Mouse (Mus musculus) MEL (cell line): ENCODE results near the gene Slc29a1. TPM values are rescaled to one million over a fixed set of nuclear protein-coding genes. Genes with fewer than 3 reads are reported as not detected.

Source experiments
- DNase-seq: peaks from one replicate; pipeline ENCODE4 v3.0.0; 2011; ENCODE audit warnings: low read depth, low spot score
- H3K27ac ChIP-seq: 2 replicates; pipeline ENCODE4 v1.5.1; 2012; ENCODE audit warnings: low read depth, mild to moderate bottlenecking, control low read depth, low read length, moderate library complexity; ENCODE audit not compliant: control insufficient read depth
- H3K27me3 ChIP-seq, 2 experiments: fragments of 150-350 bp in 1 of 2; sonication (generic) in 1 of 2; 2 replicates each; pipeline ENCODE4 v1.6.1; 2012; ENCODE audit warnings: low read length in 2 of 2, mild to moderate bottlenecking in 2 of 2, improper control_type of control experiment in 1 of 2, moderate library complexity in 1 of 2; ENCODE audit not compliant: insufficient read depth in 2 of 2, control insufficient read depth in 1 of 2
- H3K36me3 ChIP-seq, 2 experiments: 2 replicates each; pipeline ENCODE4 v1.6.1; 2012 to 2014; ENCODE audit warnings: low read length in 2 of 2, improper control_type of control experiment in 1 of 2, inconsistent platforms in 1 of 2, mild to moderate bottlenecking in 1 of 2; ENCODE audit not compliant: insufficient read depth in 2 of 2, control insufficient read depth in 1 of 2
- H3K4me1 ChIP-seq, 2 experiments: fragments of 150-350 bp in 1 of 2; sonication (generic) in 1 of 2; 2 replicates each; pipeline ENCODE4 v1.6.1; 2012; ENCODE audit warnings: low read length in 2 of 2, improper control_type of control experiment in 1 of 2, mild to moderate bottlenecking in 1 of 2; ENCODE audit not compliant: insufficient read depth in 2 of 2, control insufficient read depth in 1 of 2
- H3K4me3 ChIP-seq, 2 experiments: fragments of 150-350 bp in 1 of 2; sonication (generic) in 1 of 2; 2 replicates each; pipeline ENCODE4 v1.5.1; 2012; ENCODE audit warnings: low read depth in 2 of 2, low read length in 2 of 2, mild to moderate bottlenecking in 2 of 2, moderate library complexity in 2 of 2, control low read depth in 1 of 2, improper control_type of control experiment in 1 of 2; ENCODE audit not compliant: control insufficient read depth in 1 of 2, insufficient read depth in 1 of 2
- H3K79me2 ChIP-seq: 2 replicates; pipeline ENCODE4 v1.6.1; 2012; ENCODE audit warnings: mild to moderate bottlenecking, low read length, moderate library complexity; ENCODE audit not compliant: control insufficient read depth, poor library complexity, insufficient read depth
- H3K9ac ChIP-seq: 2 replicates; pipeline ENCODE4 v1.6.1; 2012; ENCODE audit warnings: low read depth, mild to moderate bottlenecking, control low read depth, low read length, moderate library complexity; ENCODE audit not compliant: control insufficient read depth, poor library complexity, severe bottlenecking
- H3K9me3 ChIP-seq: fragments of 150-350 bp; sonication (generic); replicated peaks from 2 replicates; pipeline ENCODE4 v1.6.1; 2012; ENCODE audit warnings: mild to moderate bottlenecking, low read length, improper control_type of control experiment, moderate library complexity; ENCODE audit not compliant: insufficient read depth
- BHLHE40 ChIP-seq: IDR thresholded peaks from 2 replicates; pipeline ENCODE4 v1.6.1; 2012; ENCODE audit warnings: low read depth, mild to moderate bottlenecking, inconsistent platforms, low read length, improper control_type of control experiment, borderline replicate concordance
- CHD1 ChIP-seq: IDR thresholded peaks from 2 replicates; pipeline ENCODE4 v1.6.1; 2012; ENCODE audit warnings: low read depth, mild to moderate bottlenecking, inconsistent platforms, low read length, improper control_type of control experiment
- CHD2 ChIP-seq: IDR thresholded peaks from 2 replicates; pipeline ENCODE4 v1.6.1; 2011; ENCODE audit warnings: low read length, improper control_type of control experiment
- CTCF ChIP-seq, 3 experiments: IDR thresholded peaks in 2 of 3; conservative IDR thresholded peaks in 1 of 3; 2 replicates each; pipeline ENCODE4 v1.5.1; 2011 to 2012; ENCODE audit warnings: low read length in 3 of 3, low read depth in 2 of 3, mild to moderate bottlenecking in 2 of 3, improper control_type of control experiment in 1 of 3, inconsistent platforms in 1 of 3, mixed read lengths in 1 of 3, moderate library complexity in 1 of 3; ENCODE audit not compliant: control insufficient read depth in 1 of 3, insufficient read depth in 1 of 3, poor library complexity in 1 of 3, severe bottlenecking in 1 of 3
- ELF1 ChIP-seq: IDR thresholded peaks from 2 replicates; pipeline ENCODE4 v1.6.1; 2014; ENCODE audit warnings: low read depth, mild to moderate bottlenecking, inconsistent platforms, low read length, improper control_type of control experiment, moderate library complexity
- ETS1 ChIP-seq: IDR thresholded peaks from 2 replicates; pipeline ENCODE4 v1.6.1; 2012; ENCODE audit warnings: low read depth, mild to moderate bottlenecking, inconsistent platforms, low read length, improper control_type of control experiment, moderate library complexity
- GABPA ChIP-seq: IDR thresholded peaks from 2 replicates; pipeline ENCODE4 v1.6.1; 2012; ENCODE audit warnings: low read depth, mild to moderate bottlenecking, inconsistent platforms, low read length, improper control_type of control experiment, moderate library complexity
- HCFC1 ChIP-seq: IDR thresholded peaks from 2 replicates; pipeline ENCODE4 v1.6.1; 2012; ENCODE audit warnings: low read depth, mild to moderate bottlenecking, inconsistent platforms, low read length, improper control_type of control experiment, moderate library complexity
- JUND ChIP-seq: IDR thresholded peaks from 2 replicates; pipeline ENCODE4 v1.6.1; 2011; ENCODE audit warnings: low read depth, mild to moderate bottlenecking, improper control_type of control experiment, low read length
- MAFK ChIP-seq: IDR thresholded peaks from 2 replicates; pipeline ENCODE4 v1.6.1; 2011; ENCODE audit warnings: low read depth, mild to moderate bottlenecking, low read length, improper control_type of control experiment, borderline replicate concordance
- MAX ChIP-seq: IDR thresholded peaks from 2 replicates; pipeline ENCODE4 v1.6.1; 2011; ENCODE audit warnings: low read length, improper control_type of control experiment
- MAZ ChIP-seq: IDR thresholded peaks from 2 replicates; pipeline ENCODE4 v1.6.1; 2012; ENCODE audit warnings: low read depth, mild to moderate bottlenecking, inconsistent platforms, low read length, improper control_type of control experiment
- MEF2A ChIP-seq: IDR thresholded peaks from 2 replicates; pipeline ENCODE4 v1.6.1; 2014; ENCODE audit warnings: low read depth, mild to moderate bottlenecking, inconsistent platforms, low read length, improper control_type of control experiment; ENCODE audit not compliant: poor library complexity, insufficient replicate concordance, severe bottlenecking; ENCODE audit errors: extremely low read depth
- MXI1 ChIP-seq: IDR thresholded peaks from 2 replicates; pipeline ENCODE4 v1.6.1; 2011; ENCODE audit warnings: mild to moderate bottlenecking, low read depth, low read length, improper control_type of control experiment
- MYC ChIP-seq: IDR thresholded peaks from 2 replicates; pipeline ENCODE4 v1.6.1; 2011; ENCODE audit warnings: low read depth, mild to moderate bottlenecking, low read length, improper control_type of control experiment, moderate library complexity
- NELFE ChIP-seq: IDR thresholded peaks from 2 replicates; pipeline ENCODE4 v1.6.1; 2011; ENCODE audit warnings: low read depth, low read length, improper control_type of control experiment
- NRF1 ChIP-seq: IDR thresholded peaks from 2 replicates; pipeline ENCODE4 v1.6.1; 2014; ENCODE audit warnings: low read depth, mild to moderate bottlenecking, inconsistent platforms, low read length, improper control_type of control experiment, moderate library complexity; ENCODE audit not compliant: poor library complexity, insufficient read depth, severe bottlenecking
- POLR2A ChIP-seq, 2 experiments: IDR thresholded peaks; 2 replicates each; pipeline ENCODE4 v1.6.1; 2011 to 2012; ENCODE audit warnings: low read length in 2 of 2, mild to moderate bottlenecking in 2 of 2, control low read depth in 1 of 2, improper control_type of control experiment in 1 of 2, low read depth in 1 of 2, moderate library complexity in 1 of 2; ENCODE audit not compliant: control insufficient read depth in 1 of 2, insufficient read depth in 1 of 2, poor library complexity in 1 of 2
- RAD21 ChIP-seq: IDR thresholded peaks from 2 replicates; pipeline ENCODE4 v1.6.1; 2011; ENCODE audit warnings: mild to moderate bottlenecking, low read depth, low read length, improper control_type of control experiment
- RCOR1 ChIP-seq: IDR thresholded peaks from 2 replicates; pipeline ENCODE4 v1.6.1; 2012; ENCODE audit warnings: low read depth, mild to moderate bottlenecking, inconsistent platforms, low read length, improper control_type of control experiment
- SMC3 ChIP-seq: IDR thresholded peaks from 2 replicates; pipeline ENCODE4 v1.6.1; 2011; ENCODE audit warnings: low read depth, low read length, improper control_type of control experiment
- TAL1 ChIP-seq: IDR thresholded peaks from 2 replicates; pipeline ENCODE4 v1.6.1; 2012; ENCODE audit warnings: mild to moderate bottlenecking, inconsistent platforms, low read length, moderate library complexity, mixed read lengths
- TBP ChIP-seq: IDR thresholded peaks from 2 replicates; pipeline ENCODE4 v1.8.0; 2011; ENCODE audit warnings: low read depth, low read length, improper control_type of control experiment
- USF1 ChIP-seq: IDR thresholded peaks from 2 replicates; pipeline ENCODE4 v1.6.1; 2014; ENCODE audit warnings: low read depth, mild to moderate bottlenecking, inconsistent platforms, low read length, improper control_type of control experiment, moderate library complexity
- ZC3H11A ChIP-seq: IDR thresholded peaks from 2 replicates; pipeline ENCODE4 v1.6.1; 2012; ENCODE audit warnings: low read depth, mild to moderate bottlenecking, inconsistent platforms, low read length, improper control_type of control experiment
- ZKSCAN1 ChIP-seq: IDR thresholded peaks from 2 replicates; pipeline ENCODE4 v1.6.1; 2012; ENCODE audit warnings: low read depth, mild to moderate bottlenecking, inconsistent platforms, low read length, improper control_type of control experiment, moderate library complexity
- ZMIZ1 ChIP-seq: IDR thresholded peaks from 2 replicates; pipeline ENCODE4 v1.6.1; 2012; ENCODE audit warnings: low read depth, mild to moderate bottlenecking, inconsistent platforms, low read length, improper control_type of control experiment, moderate library complexity
- ZNF384 ChIP-seq: IDR thresholded peaks from 2 replicates; pipeline ENCODE4 v1.6.1; 2012; ENCODE audit warnings: low read depth, mild to moderate bottlenecking, inconsistent platforms, low read length, improper control_type of control experiment
- polyA plus RNA-seq, 2 experiments: library from polyadenylated mRNA; stranded (reverse) in 1 of 2; unstranded in 1 of 2; fragments of >175 nt in 1 of 2; fragments of >200 nt in 1 of 2; gene quantifications; 2 replicates each; pipeline versions ENCODE4 v1.2.1 to v1.2.4; 2012; ENCODE audit warnings: low replicate concordance in 2 of 2, low read depth in 1 of 2; ENCODE audit not compliant: insufficient read length in 2 of 2, insufficient read depth in 1 of 2, missing spikeins in 1 of 2
- total RNA-seq: library from RNA; depleted of rRNA; stranded (reverse); fragments of 300-350 nt; gene quantifications from 2 replicates; pipeline ENCODE4 v1.2.3, GENCODE M21; 2012

Gene Slc29a1
- total and polyA plus RNA-seq, 3 experiments: 238 to 341 TPM; not detected in 1

GRCm38 (mm10) chr17:45584096-45584896, 15.1 kb downstream of the Slc29a1 start:
- Histone ChIP-seq H3K36me3 (peaks cover 3 to 20% of the 10 kb centered on the region in 2 experiments; a peak in 3 of 4 replicates), H3K9ac (no peak overlapping the region), H3K9me3 (no peaks in the 10 kb centered on the region), H3K79me2 (no peaks in the 10 kb centered on the region), H3K4me3 (no peak overlapping the region), H3K27me3 (no peaks in the 10 kb centered on the region), H3K4me1 (peaks cover 14 to 31% of the 10 kb centered on the region in 2 experiments), H3K27ac (peak overlapping the region; percentile 43; the same call in 1 of the 2 replicates)
- peak; percentile 72; the same call in 1 of the 2 replicates for TF ChIP-seq ETS1
- no peak for TF ChIP-seq MAX
- DNase-seq: peak; percentile 61

- H3K9ac ChIP-seq: no peak overlapping the region
These were observed 16.6 kb downstream of the Slc29a1 start for GRCm38 (mm10) chr17:45582715-45583355.

More at GRCm38 (mm10) chr17:45582715-45583355, 16.6 kb downstream of the Slc29a1 start:
- Histone ChIP-seq H3K36me3 (peaks cover 0 to 27% of the 10 kb centered on the region in 2 experiments; a peak in 3 of 4 replicates), H3K4me3 (no peak overlapping the region), H3K79me2 (no peaks in the 10 kb centered on the region), H3K4me1 (peaks cover 19 to 38% of the 10 kb centered on the region in 2 experiments), H3K27ac (peak overlapping the region; percentile 59), H3K27me3 (no peaks in the 10 kb centered on the region), H3K9me3 (no peaks in the 10 kb centered on the region)
- TF ChIP-seq HCFC1 (0 out of 2 replicates have a peak, but pooled peaks have one; percentile 14), NELFE (no peak), ZKSCAN1 (no peak), TBP (0 out of 2 replicates have a peak, but pooled peaks have one; percentile 15), CTCF (IDR thresholded peaks at IDR 0.05 in 2 of 3, conservative IDR thresholded peaks at IDR 0.05 in 1 of 3; ENCODE audit: control insufficient read depth in 1 of 3, insufficient read depth in 1 of 3, low read depth in 2 of 3, low read length in 3 of 3, poor library complexity in 1 of 3, severe bottlenecking in 1 of 3) (peak; percentile 60 to 82 (median 61)), POLR2A (IDR thresholded peaks at IDR 0.05; ENCODE audit: control insufficient read depth in 1 of 2, insufficient read depth in 1 of 2, low read depth in 1 of 2, low read length in 2 of 2, poor library complexity in 1 of 2) (no peak), SMC3 (peak; percentile 64), CHD2 (no peak), TAL1 (no peak), MAFK (no peak), GABPA (no peak), JUND (no peak), MXI1 (no peak), MAZ (no peak), NRF1 (no peak), MAX (no peak), ELF1 (no peak), MYC (no peak), USF1 (no peak), ZNF384 (no peak), ZC3H11A (no peak; the same call in 1 of the 2 replicates), ETS1 (no peak), CHD1 (no peak), RAD21 (peak; percentile 17), RCOR1 (no peak), BHLHE40 (no peak), ZMIZ1 (no peak), MEF2A (no peak)
- DNase-seq: peak; percentile 64
